9 mouse cellular contexts compared by ENCODE assay signal in genomic region chr13:95739651-95740050, GRCm38 (mm10). TPM values are rescaled to one million over a fixed set of nuclear protein-coding genes. Genes with fewer than 3 reads are reported as not detected.
DNase-seq lines count a peak whose midpoint lies in the region; ATAC-seq and TF ChIP-seq lines count a peak whose summit lies in the region.
"Had no signal": no experiment of that assay in that cellular context is flagged by ENCODE, and none has a peak within 500 bp of the region (broad histone marks: within the 10 kb centered on the region; RNA-seq: fewer than 3 reads in every experiment).

No protein-coding gene starts in this region.

- TF ChIP-seq CTCF in midbrain, postnatal 0 days (IDR thresholded peaks at IDR 0.05) = peak; percentile 87

- no peaks in the 10 kb centered on the region for H3K4me1 ChIP-seq in hindbrain, embryonic 11.5 days (replicated peaks; ENCODE audit: control insufficient read depth, insufficient read depth, low read length)
- no peaks in the 10 kb centered on the region for H3K4me1 ChIP-seq in hindbrain, embryonic 16.5 days (ENCODE audit: control insufficient read depth, insufficient read depth, low read depth, low read length)
- H3K4me1 ChIP-seq in midbrain, postnatal 0 days (ENCODE audit: insufficient read depth, low read length) = no peaks in the 10 kb centered on the region
- H3K4me1 ChIP-seq in midbrain, embryonic 10.5 days = peaks cover 4% of the 10 kb centered on the region; the same call in 1 of the 2 replicates

- ATAC-seq in hindbrain, embryonic 11.5 days (ENCODE audit: low FRiP score) = no peak
- no peak for ATAC-seq in hindbrain, embryonic 16.5 days
- no peak for ATAC-seq in midbrain, postnatal 0 days (ENCODE audit: low FRiP score)

- no peak overlapping the region for H3K27ac ChIP-seq in hindbrain, embryonic 11.5 days (ENCODE audit: low read depth, low read length)
- no peak overlapping the region for H3K27ac ChIP-seq in hindbrain, embryonic 16.5 days (ENCODE audit: low read depth, low read length)
- H3K27ac ChIP-seq in midbrain, postnatal 0 days (ENCODE audit: low read depth, low read length) = no peak overlapping the region
- H3K27ac ChIP-seq in midbrain, embryonic 10.5 days (replicated peaks) = no peak overlapping the region
- H3K27ac ChIP-seq: heart, embryonic 15.5 days had no signal

- no peaks in the 10 kb centered on the region for H3K36me3 ChIP-seq in hindbrain, embryonic 11.5 days (ENCODE audit: control insufficient read depth, insufficient read depth, low read length)
- no peaks in the 10 kb centered on the region for H3K36me3 ChIP-seq in hindbrain, embryonic 16.5 days (ENCODE audit: control insufficient read depth, insufficient read depth, low read length)
- H3K36me3 ChIP-seq in midbrain, postnatal 0 days (ENCODE audit: insufficient read depth, low read length) = no peaks in the 10 kb centered on the region
- H3K36me3 ChIP-seq in midbrain, embryonic 10.5 days = 0 out of 2 replicates have a peak, but pooled peaks cover 5% of the 10 kb centered on the region
- H3K36me3 ChIP-seq: heart, embryonic 15.5 days had no signal

- peak; percentile 14 for DNase-seq in hindbrain, embryonic 11.5 days (ENCODE audit: low spot score)
- peak; percentile 74 for DNase-seq in midbrain, postnatal 0 days (ENCODE audit: low spot score)
- no peak for DNase-seq in midbrain, embryonic 10.5 days (ENCODE audit: low spot score)
- peak; percentile 16 for DNase-seq in brain, embryonic 18.5 days (ENCODE audit: low read depth, low spot score)
- DNase-seq in right cerebral cortex, postnatal 4 days = peak; percentile 26
- no peak for DNase-seq in MN1 (ENCODE audit: low spot score)
- DNase-seq: adrenal gland, adult 2 months had no signal

- H3K4me3 ChIP-seq in hindbrain, embryonic 11.5 days (ENCODE audit: low read depth, low read length) = no peak overlapping the region
- H3K4me3 ChIP-seq in hindbrain, embryonic 16.5 days (ENCODE audit: low read length) = no peak overlapping the region
- no peak overlapping the region for H3K4me3 ChIP-seq in midbrain, postnatal 0 days (ENCODE audit: low read depth, low read length)
- no peak overlapping the region for H3K4me3 ChIP-seq in midbrain, embryonic 10.5 days
- H3K4me3 ChIP-seq: heart, embryonic 15.5 days had no signal

- H3K9me3 ChIP-seq in hindbrain, embryonic 11.5 days (ENCODE audit: control insufficient read depth, low read length) = no peaks in the 10 kb centered on the region
- no peaks in the 10 kb centered on the region for H3K9me3 ChIP-seq in hindbrain, embryonic 16.5 days (ENCODE audit: control insufficient read depth, low read length)
- no peaks in the 10 kb centered on the region for H3K9me3 ChIP-seq in midbrain, postnatal 0 days (ENCODE audit: low read length)
- H3K9me3 ChIP-seq in midbrain, embryonic 10.5 days (replicated peaks) = no peaks in the 10 kb centered on the region
- H3K9me3 ChIP-seq: heart, embryonic 15.5 days had no signal

- H3K9ac ChIP-seq in hindbrain, embryonic 11.5 days (ENCODE audit: low read depth, low read length) = no peak overlapping the region
- H3K9ac ChIP-seq in hindbrain, embryonic 16.5 days (ENCODE audit: low read depth, low read length) = no peak overlapping the region
- no peak overlapping the region for H3K9ac ChIP-seq in midbrain, postnatal 0 days (replicated peaks; ENCODE audit: low read length, poor library complexity, severe bottlenecking)
- H3K9ac ChIP-seq: heart, embryonic 15.5 days had no signal

- H3K4me2 ChIP-seq in hindbrain, embryonic 11.5 days (replicated peaks; ENCODE audit: low read depth, low read length) = no peak overlapping the region
- no peak overlapping the region for H3K4me2 ChIP-seq in hindbrain, embryonic 16.5 days (ENCODE audit: low read length)
- no peak overlapping the region for H3K4me2 ChIP-seq in midbrain, postnatal 0 days (ENCODE audit: low read depth, low read length, poor library complexity, severe bottlenecking)
- H3K4me2 ChIP-seq: heart, embryonic 15.5 days had no signal

- WGBS in hindbrain, embryonic 11.5 days = 78% methylated on average over 5 of the region's 5 CpGs
- 74% methylated on average over 5 of the region's 5 CpGs for WGBS in hindbrain, embryonic 16.5 days
- WGBS in midbrain, postnatal 0 days = 68% methylated on average over 5 of the region's 5 CpGs
- 87% methylated on average over 5 of the region's 5 CpGs for WGBS in midbrain, embryonic 10.5 days

- no peaks in the 10 kb centered on the region for H3K27me3 ChIP-seq in hindbrain, embryonic 11.5 days (ENCODE audit: control insufficient read depth, insufficient read depth, low read length)
- no peaks in the 10 kb centered on the region for H3K27me3 ChIP-seq in hindbrain, embryonic 16.5 days (replicated peaks; ENCODE audit: control insufficient read depth, insufficient read depth, low read length)
- no peaks in the 10 kb centered on the region for H3K27me3 ChIP-seq in midbrain, postnatal 0 days (ENCODE audit: insufficient read depth, low read length)
- no peaks in the 10 kb centered on the region for H3K27me3 ChIP-seq in midbrain, embryonic 10.5 days (ENCODE audit: low read depth, poor library complexity, severe bottlenecking)
- H3K27me3 ChIP-seq: heart, embryonic 15.5 days had no signal

RNA-seq across cellular contexts. Expression of gene F2rl2, which starts 43.0 kb away (rescaled TPM):
- 2.8 and 3.7 TPM in 2 replicates for polyA plus RNA-seq in hindbrain, embryonic 11.5 days (2014; fragmentation: Nextera tagmentation; extraction: Ambion mirVana)
- 0.89 TPM in 2 replicates for polyA plus RNA-seq in hindbrain, embryonic 16.5 days (2015; fragmentation: Nextera tagmentation; extraction: Ambion mirVana)
- total RNA-seq in midbrain, postnatal 0 days (2014; rRNA removed) = 0.38 and 0.49 TPM in 2 replicates
- 0.34 and 0.68 TPM in 2 replicates for polyA plus RNA-seq in midbrain, postnatal 0 days (2015; fragmentation: Nextera tagmentation; extraction: Ambion mirVana)
- polyA plus RNA-seq in midbrain, embryonic 10.5 days (2016; fragmentation: Nextera tagmentation; extraction: Ambion mirVana) = 1.5 and 2.3 TPM in 2 replicates

Comparison
In these comparisons a context has a peak if more than half of its experiments do, and no peak if none do; other contexts are left out.
1. DNase-seq: peak in hindbrain, embryonic 11.5 days (single experiment), midbrain, postnatal 0 days (single experiment), brain, embryonic 18.5 days (single experiment) and right cerebral cortex, postnatal 4 days (single experiment); none in midbrain, embryonic 10.5 days (single experiment) and MN1 (single experiment).